Mouse (Mus musculus) liver, embryonic 14.5 days (tissue): ENCODE results near the gene Tefm.

Experiments used
- CTCF ChIP-seq: IDR thresholded peaks from 2 replicates; pipeline ENCODE4 v1.5.1; 2016; ENCODE audit warnings: antibody characterized with exemption, low read depth, control low read depth
- EP300 ChIP-seq: IDR thresholded peaks from 2 replicates; pipeline ENCODE4 v1.6.1; 2016; ENCODE audit warnings: antibody characterized with exemption, low read depth

GRCm38 (mm10) chr11:80148313-80148712 is 6.3 kb upstream of the Tefm start:
- TF ChIP-seq CTCF: no peak
- no peak for TF ChIP-seq EP300
